Mouse (Mus musculus): ENCODE results near the gene Ust. TPM values are rescaled to one million over a fixed set of nuclear protein-coding genes. Genes with fewer than 3 reads are reported as not detected.

Ust gene
- polyA plus RNA-seq, 1 experiment from 2014 or later = 2.0 TPM

- Histone ChIP-seq H3K4me2 (replicated peaks; ENCODE audit: low read depth) (no peak overlapping the region), H3K36me3 (ENCODE audit: control insufficient read depth, insufficient read depth) (no peaks in the 10 kb centered on the region), H3K9ac (ENCODE audit: low read depth, low read length) (no peak overlapping the region), H3K9me3 (ENCODE audit: control insufficient read depth) (no peaks in the 10 kb centered on the region), H3K27ac (ENCODE audit: low read depth, low read length) (no peak overlapping the region), H3K4me3 (ENCODE audit: low read depth, low read length) (no peak overlapping the region), H3K4me1 (replicated peaks; ENCODE audit: control insufficient read depth, insufficient read depth, low read length) (no peaks in the 10 kb centered on the region), H3K27me3 (replicated peaks; ENCODE audit: control insufficient read depth, insufficient read depth, low read length) (no peaks in the 10 kb centered on the region)
- TF ChIP-seq CTCF (IDR thresholded peaks at IDR 0.05; ENCODE audit: low read depth) = no peak
- ATAC-seq = no peak
- 61% methylated on average over 1 of the region's 1 CpGs for WGBS
Measured at GRCm38 (mm10) chr10:8454711-8455110, 63.9 kb downstream of the Ust start.

GRCm38 (mm10) chr10:8447681-8448080 lies 70.9 kb downstream of the Ust start:
- Histone ChIP-seq H3K4me3 (ENCODE audit: low read depth, low read length) (no peak overlapping the region), H3K4me1 (replicated peaks; ENCODE audit: control insufficient read depth, insufficient read depth, low read length) (no peaks in the 10 kb centered on the region), H3K36me3 (ENCODE audit: control insufficient read depth, insufficient read depth) (no peaks in the 10 kb centered on the region), H3K27me3 (replicated peaks; ENCODE audit: control insufficient read depth, insufficient read depth, low read length) (no peaks in the 10 kb centered on the region), H3K4me2 (replicated peaks; ENCODE audit: low read depth) (no peak overlapping the region), H3K9me3 (ENCODE audit: control insufficient read depth) (no peaks in the 10 kb centered on the region), H3K27ac (ENCODE audit: low read depth, low read length) (no peak overlapping the region), H3K9ac (ENCODE audit: low read depth, low read length) (no peak overlapping the region)
- no peak for TF ChIP-seq CTCF (IDR thresholded peaks at IDR 0.05; ENCODE audit: low read depth)
- WGBS = 44% methylated on average over 5 of the region's 5 CpGs
- no peak for ATAC-seq

- WGBS = 43% methylated on average over 4 of the region's 4 CpGs
- Histone ChIP-seq H3K27ac (ENCODE audit: low read depth, low read length) (no peak overlapping the region), H3K4me1 (replicated peaks; ENCODE audit: control insufficient read depth, insufficient read depth, low read length) (no peaks in the 10 kb centered on the region), H3K27me3 (replicated peaks; ENCODE audit: control insufficient read depth, insufficient read depth, low read length) (no peaks in the 10 kb centered on the region), H3K9me3 (ENCODE audit: control insufficient read depth) (no peaks in the 10 kb centered on the region), H3K4me3 (ENCODE audit: low read depth, low read length) (no peak overlapping the region), H3K36me3 (ENCODE audit: control insufficient read depth, insufficient read depth) (no peaks in the 10 kb centered on the region), H3K4me2 (replicated peaks; ENCODE audit: low read depth) (no peak overlapping the region), H3K9ac (ENCODE audit: low read depth, low read length) (no peak overlapping the region)
- no peak for TF ChIP-seq CTCF (IDR thresholded peaks at IDR 0.05; ENCODE audit: low read depth)
- ATAC-seq = no peak
Measured at GRCm38 (mm10) chr10:8446972-8447371, 71.7 kb downstream of the Ust start.

GRCm38 (mm10) chr10:8444052-8444451 lies 74.6 kb downstream of the Ust start:
- H3K36me3 ChIP-seq (ENCODE audit: control insufficient read depth, insufficient read depth) = no peaks in the 10 kb centered on the region
- H3K4me1 ChIP-seq (replicated peaks; ENCODE audit: control insufficient read depth, insufficient read depth, low read length) = no peaks in the 10 kb centered on the region
- WGBS = 57% methylated on average over 5 of the region's 5 CpGs
- no peak overlapping the region for H3K9ac ChIP-seq (ENCODE audit: low read depth, low read length)
- no peak overlapping the region for H3K27ac ChIP-seq (ENCODE audit: low read depth, low read length)
- no peaks in the 10 kb centered on the region for H3K27me3 ChIP-seq (replicated peaks; ENCODE audit: control insufficient read depth, insufficient read depth, low read length)
- TF ChIP-seq CTCF (IDR thresholded peaks at IDR 0.05; ENCODE audit: low read depth) = no peak
- no peak for ATAC-seq
- H3K4me3 ChIP-seq (ENCODE audit: low read depth, low read length) = no peak overlapping the region
- no peak overlapping the region for H3K4me2 ChIP-seq (replicated peaks; ENCODE audit: low read depth)
- H3K9me3 ChIP-seq (ENCODE audit: control insufficient read depth) = no peaks in the 10 kb centered on the region

- Histone ChIP-seq H3K27me3 (replicated peaks; ENCODE audit: control insufficient read depth, insufficient read depth, low read length) (no peaks in the 10 kb centered on the region), H3K9ac (ENCODE audit: low read depth, low read length) (no peak overlapping the region), H3K27ac (ENCODE audit: low read depth, low read length) (no peak overlapping the region), H3K36me3 (ENCODE audit: control insufficient read depth, insufficient read depth) (no peaks in the 10 kb centered on the region), H3K4me2 (replicated peaks; ENCODE audit: low read depth) (no peak overlapping the region), H3K4me3 (ENCODE audit: low read depth, low read length) (no peak overlapping the region), H3K9me3 (ENCODE audit: control insufficient read depth) (no peaks in the 10 kb centered on the region), H3K4me1 (replicated peaks; ENCODE audit: control insufficient read depth, insufficient read depth, low read length) (no peaks in the 10 kb centered on the region)
- 51% methylated on average over 2 of the region's 2 CpGs for WGBS
- ATAC-seq = no peak
- no peak for TF ChIP-seq CTCF (IDR thresholded peaks at IDR 0.05; ENCODE audit: low read depth)
Measured at GRCm38 (mm10) chr10:8431857-8432256, 86.8 kb downstream of the Ust start.

GRCm38 (mm10) chr10:8428787-8429778 lies 89.5 kb downstream of the Ust start:
- Histone ChIP-seq H3K4me1 (replicated peaks; ENCODE audit: control insufficient read depth, insufficient read depth, low read length) (no peaks in the 10 kb centered on the region), H3K4me3 (ENCODE audit: low read depth, low read length) (no peak overlapping the region), H3K36me3 (ENCODE audit: control insufficient read depth, insufficient read depth) (no peaks in the 10 kb centered on the region), H3K4me2 (replicated peaks; ENCODE audit: low read depth) (no peak overlapping the region), H3K9ac (ENCODE audit: low read depth, low read length) (no peak overlapping the region), H3K27me3 (replicated peaks; ENCODE audit: control insufficient read depth, insufficient read depth, low read length) (no peaks in the 10 kb centered on the region), H3K9me3 (ENCODE audit: control insufficient read depth) (no peaks in the 10 kb centered on the region), H3K27ac (ENCODE audit: low read depth, low read length) (no peak overlapping the region)
- no peak for ATAC-seq
- 70% methylated on average over 13 of the region's 13 CpGs for WGBS
- TF ChIP-seq CTCF (IDR thresholded peaks at IDR 0.05; ENCODE audit: low read depth) = no peak

All from intestine, postnatal 0 days (tissue).